In genomic region chr11:85334778-85335177, GRCm38 (mm10) we compare ENCODE assay signal across 8 mouse cellular contexts. TPM values are rescaled to one million over a fixed set of nuclear protein-coding genes. Genes with fewer than 3 reads are reported as not detected.
DNase-seq lines count a peak whose midpoint lies in the region; ATAC-seq and TF ChIP-seq lines count a peak whose summit lies in the region.

No protein-coding gene starts in this region.

- peak; percentile 19 for DNase-seq in liver, adult 2 months (ENCODE audit: extremely low read depth, low read depth, low spot score)
- DNase-seq in liver, embryonic 11.5 days (ENCODE audit: low spot score) = no peak
- peak; percentile 44 for DNase-seq in Muller cell, postnatal 12 days (ENCODE audit: inconsistent ontology term)
- peak; percentile 49 for DNase-seq in brain, embryonic 14.5 days (ENCODE audit: low read depth)
- peak; percentile 1 for DNase-seq in forelimb bud, embryonic 11.5 days (ENCODE audit: low read depth, low spot score)
- DNase-seq in kidney, postnatal 4 days = peak; percentile 70 to 76
- DNase-seq in spleen, adult 2 months (ENCODE audit: low read depth in 1 of 2, low spot score in 2 of 2) = peak in 1 of 2 experiments; percentile 27

- H3K27ac ChIP-seq in liver, adult 2 months (replicated peaks; ENCODE audit: insufficient read depth, low read depth, low read length) = no peak overlapping the region
- no peak overlapping the region for H3K27ac ChIP-seq in liver, embryonic 11.5 days (ENCODE audit: low read depth, low read length)
- H3K27ac ChIP-seq in spleen, adult 2 months (ENCODE audit: insufficient read depth, low read length) = no peak overlapping the region
- H3K27ac ChIP-seq in hindbrain, embryonic 16.5 days (ENCODE audit: low read depth, low read length) = no peak overlapping the region

- TF ChIP-seq CTCF in liver, adult 2 months (IDR thresholded peaks at IDR 0.05; ENCODE audit: low read depth, low read length) = peak; percentile 79
- TF ChIP-seq CTCF in brain, embryonic 14.5 days (IDR thresholded peaks at IDR 0.05; ENCODE audit: borderline replicate concordance, extremely low read depth, insufficient read depth, insufficient read length) = peak; percentile 56
- peak; percentile 31; the same call in 1 of the 2 replicates for TF ChIP-seq CTCF in spleen, adult 2 months (IDR thresholded peaks at IDR 0.05; ENCODE audit: extremely low read depth, insufficient read depth, insufficient read length, insufficient replicate concordance)

- no peaks in the 10 kb centered on the region for H3K4me1 ChIP-seq in liver, adult 2 months (ENCODE audit: control insufficient read depth, insufficient read depth, low read length)
- H3K4me1 ChIP-seq in liver, embryonic 11.5 days (replicated peaks; ENCODE audit: control insufficient read depth, insufficient read depth, low read length) = peaks cover 5% of the 10 kb centered on the region
- H3K4me1 ChIP-seq in spleen, adult 2 months (ENCODE audit: control insufficient read depth, insufficient read depth, insufficient read length) = no peaks in the 10 kb centered on the region
- no peaks in the 10 kb centered on the region for H3K4me1 ChIP-seq in hindbrain, embryonic 16.5 days (ENCODE audit: control insufficient read depth, insufficient read depth, low read depth, low read length)

- H3K4me2 ChIP-seq in liver, embryonic 11.5 days = no peak overlapping the region
- no peak overlapping the region for H3K4me2 ChIP-seq in hindbrain, embryonic 16.5 days (ENCODE audit: low read length)

- ATAC-seq in liver, embryonic 11.5 days (replicated peaks; ENCODE audit: low FRiP score) = no peak
- ATAC-seq in hindbrain, embryonic 16.5 days = no peak

- H3K79me2 ChIP-seq in liver, adult 2 months (ENCODE audit: control insufficient read depth, insufficient read depth, low read length) = no peaks in the 10 kb centered on the region

- no peaks in the 10 kb centered on the region for H3K27me3 ChIP-seq in liver, adult 2 months (ENCODE audit: control insufficient read depth, insufficient read depth, low read length)
- H3K27me3 ChIP-seq in liver, embryonic 11.5 days (replicated peaks; ENCODE audit: control insufficient read depth, insufficient read depth, low read length) = no peaks in the 10 kb centered on the region
- no peaks in the 10 kb centered on the region for H3K27me3 ChIP-seq in spleen, adult 2 months (ENCODE audit: control insufficient read depth, insufficient read depth, low read length)
- no peaks in the 10 kb centered on the region for H3K27me3 ChIP-seq in hindbrain, embryonic 16.5 days (replicated peaks; ENCODE audit: control insufficient read depth, insufficient read depth, low read length)

- no peak overlapping the region for H3K9ac ChIP-seq in liver, adult 2 months (ENCODE audit: low read depth, low read length)
- no peak overlapping the region for H3K9ac ChIP-seq in liver, embryonic 11.5 days (ENCODE audit: low read depth, low read length)
- H3K9ac ChIP-seq in hindbrain, embryonic 16.5 days (ENCODE audit: low read depth, low read length) = no peak overlapping the region

- WGBS in liver, adult 2 months = 63% methylated on average over 4 of the region's 4 CpGs
- WGBS in liver, embryonic 11.5 days = 44% methylated on average over 4 of the region's 4 CpGs
- WGBS in spleen, adult 2 months = 67% methylated on average over 4 of the region's 4 CpGs
- 45% methylated on average over 4 of the region's 4 CpGs for WGBS in hindbrain, embryonic 16.5 days

- H3K4me3 ChIP-seq in liver, adult 2 months (ENCODE audit: insufficient read depth, low read depth, low read length) = no peak overlapping the region
- no peak overlapping the region for H3K4me3 ChIP-seq in liver, embryonic 11.5 days (ENCODE audit: low read depth, low read length)
- H3K4me3 ChIP-seq in spleen, adult 2 months (ENCODE audit: extremely low read depth, insufficient read depth, insufficient read length) = no peak overlapping the region
- H3K4me3 ChIP-seq in hindbrain, embryonic 16.5 days (ENCODE audit: low read length) = no peak overlapping the region

- peaks cover 29% of the 10 kb centered on the region for H3K36me3 ChIP-seq in liver, adult 2 months (ENCODE audit: control insufficient read depth, insufficient read depth, low read length)
- H3K36me3 ChIP-seq in liver, embryonic 11.5 days (ENCODE audit: control insufficient read depth, insufficient read depth, low read length) = peaks cover 4% of the 10 kb centered on the region; the same call in 1 of the 2 replicates
- peaks cover 32% of the 10 kb centered on the region for H3K36me3 ChIP-seq in spleen, adult 2 months (ENCODE audit: control insufficient read depth, insufficient read depth, low read length)
- peaks cover 14% of the 10 kb centered on the region for H3K36me3 ChIP-seq in hindbrain, embryonic 16.5 days (ENCODE audit: control insufficient read depth, insufficient read depth, low read length)

- no peak for TF ChIP-seq POLR2A in liver, adult 2 months (IDR thresholded peaks at IDR 0.05; ENCODE audit: extremely low read depth, insufficient read depth, low read length)
- no peak for TF ChIP-seq POLR2A in brain, embryonic 14.5 days (IDR thresholded peaks at IDR 0.05; ENCODE audit: borderline replicate concordance, extremely low read depth, insufficient read depth, insufficient read length, poor library complexity, severe bottlenecking)
- no peak for TF ChIP-seq POLR2A in spleen, adult 2 months (IDR thresholded peaks at IDR 0.05; ENCODE audit: low read depth, low read length)

- no peaks in the 10 kb centered on the region for H3K9me3 ChIP-seq in liver, embryonic 11.5 days (ENCODE audit: control insufficient read depth, low read length)
- no peaks in the 10 kb centered on the region for H3K9me3 ChIP-seq in hindbrain, embryonic 16.5 days (ENCODE audit: control insufficient read depth, low read length)

RNA-seq across cellular contexts. Expression of gene Bcas3, which starts 18.2 kb away (rescaled TPM):
- 21.4 and 25.4 TPM in 2 replicates for total RNA-seq in liver, adult 2 months (2014; rRNA removed)
- 16.5 and 19.5 TPM in 2 replicates for polyA plus RNA-seq in liver, adult 2 months (2012; rRNA removed)
- polyA plus RNA-seq in liver, embryonic 11.5 days (2014; fragmentation: Nextera tagmentation; extraction: Ambion mirVana) = 24.8 and 25.8 TPM in 2 replicates
- 19.3 and 26.2 TPM in 2 replicates for polyA plus RNA-seq in brain, embryonic 14.5 days (2012; rRNA removed)
- polyA plus RNA-seq in spleen, adult 2 months (2012; rRNA removed) = 25.3 and 27.2 TPM in 2 replicates
- polyA plus RNA-seq in hindbrain, embryonic 16.5 days (2015; fragmentation: Nextera tagmentation; extraction: Ambion mirVana) = 29.7 and 38.7 TPM in 2 replicates

RNA-seq across cellular contexts. Expression of gene Ppm1d, which starts 23.7 kb away (rescaled TPM):
- 2.8 and 3.1 TPM in 2 replicates for total RNA-seq in liver, adult 2 months (2014; rRNA removed)
- polyA plus RNA-seq in liver, adult 2 months (2012; rRNA removed) = 1.5 and 1.7 TPM in 2 replicates
- polyA plus RNA-seq in liver, embryonic 11.5 days (2014; fragmentation: Nextera tagmentation; extraction: Ambion mirVana) = 19.6 and 19.9 TPM in 2 replicates
- polyA plus RNA-seq in brain, embryonic 14.5 days (2012; rRNA removed) = 19.6 and 20.4 TPM in 2 replicates
- 6.1 and 6.7 TPM in 2 replicates for polyA plus RNA-seq in spleen, adult 2 months (2012; rRNA removed)
- polyA plus RNA-seq in hindbrain, embryonic 16.5 days (2015; fragmentation: Nextera tagmentation; extraction: Ambion mirVana) = 13.0 and 15.6 TPM in 2 replicates
